Mouse (Mus musculus) lung, postnatal 0 days (tissue): ENCODE measurements around the gene Srebf1.
A peak's percentile ranks its signal among the peaks of the same experiment; 100 is the strongest.

Experiments
- CTCF ChIP-seq: IDR thresholded peaks from 2 replicates; pipeline ENCODE4 v1.5.1; 2016; ENCODE audit warnings: antibody characterized with exemption, mild to moderate bottlenecking
- EP300 ChIP-seq: IDR thresholded peaks from 2 replicates; pipeline ENCODE4 v1.6.1; 2016; ENCODE audit warnings: antibody characterized with exemption, mild to moderate bottlenecking, control low read depth

- TF ChIP-seq EP300 (peak; percentile 31; the same call in 1 of the 2 replicates), CTCF (no peak)
Measured at GRCm38 (mm10) chr11:60178506-60178905, 43.9 kb downstream of the Srebf1 start.
